Mouse (Mus musculus): ENCODE measurements around the gene Txlng. TPM values are rescaled to one million over a fixed set of nuclear protein-coding genes. Genes with fewer than 3 reads are reported as not detected.

Txlng gene
- total and polyA plus RNA-seq, 3 experiments: 24.3 to 115 (median 28.8) TPM

DNA sequence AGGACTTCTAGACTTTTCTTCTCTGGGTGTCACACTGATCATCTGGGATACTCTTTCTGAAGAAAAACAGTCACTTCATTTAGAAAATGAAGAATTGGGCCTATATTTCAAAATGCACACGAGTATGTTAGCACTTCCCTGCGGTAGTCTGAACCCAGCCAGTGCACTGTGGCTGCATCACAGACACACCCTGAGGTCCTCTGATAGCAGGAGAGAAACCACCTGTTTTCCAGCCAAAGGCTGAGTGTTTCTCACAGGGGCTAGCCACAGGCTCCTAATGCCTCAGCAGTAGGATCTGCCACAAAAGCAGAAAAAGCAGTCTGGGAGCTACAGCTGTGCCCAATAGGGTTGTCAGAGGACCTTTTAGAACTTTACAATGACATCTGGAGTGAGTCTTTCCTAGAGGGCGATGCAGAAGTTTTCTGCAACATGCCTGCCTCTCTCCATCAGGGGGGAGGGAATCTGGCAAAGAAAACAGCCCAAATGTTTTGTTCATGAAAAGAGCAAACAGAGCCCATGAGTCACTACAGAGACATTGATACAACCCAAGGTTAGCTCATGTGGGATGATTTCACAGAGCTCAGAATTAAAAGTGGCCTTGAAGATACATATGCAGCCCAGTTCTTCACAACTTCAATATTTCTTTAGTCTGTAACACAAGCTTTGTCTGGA lies 39.2 kb upstream of the Txlng start:
- no peak for DNase-seq (ENCODE audit: low read depth, low spot score)
- H3K27ac ChIP-seq (ENCODE audit: control insufficient read depth, low read depth, low read length): no peak overlapping the region
- H3K9me3 ChIP-seq (replicated peaks; ENCODE audit: insufficient read depth, low read length): no peaks in the 10 kb centered on the region
- H3K4me3 ChIP-seq (ENCODE audit: control insufficient read depth in 1 of 2, insufficient read depth in 1 of 2, low read depth in 2 of 2, low read length in 2 of 2): no peak overlapping the region
- no peaks in the 10 kb centered on the region for H3K79me2 ChIP-seq (ENCODE audit: control insufficient read depth, insufficient read depth, low read length, poor library complexity)
- no peaks in the 10 kb centered on the region for H3K27me3 ChIP-seq (ENCODE audit: control insufficient read depth in 1 of 2, insufficient read depth in 2 of 2, low read length in 2 of 2)
- peaks cover 0 to 13% of the 10 kb centered on the region in 2 experiments; a peak in 2 of 4 replicates for H3K36me3 ChIP-seq (ENCODE audit: control insufficient read depth in 1 of 2, insufficient read depth in 2 of 2, low read length in 2 of 2)
- TF ChIP-seq CHD1 (IDR thresholded peaks at IDR 0.05; ENCODE audit: low read depth, low read length) (no peak), MAX (IDR thresholded peaks at IDR 0.05; ENCODE audit: low read length) (no peak), JUND (IDR thresholded peaks at IDR 0.05; ENCODE audit: low read depth, low read length) (no peak), HCFC1 (IDR thresholded peaks at IDR 0.05; ENCODE audit: low read depth, low read length) (no peak), MYB (IDR thresholded peaks at IDR 0.05; ENCODE audit: low read depth, low read length) (no peak), GATA1 (IDR thresholded peaks at IDR 0.05; ENCODE audit: low read depth, low read length) (no peak), BHLHE40 (IDR thresholded peaks at IDR 0.05; ENCODE audit: borderline replicate concordance, low read depth, low read length) (no peak), KAT2A (conservative IDR thresholded peaks at IDR 0.05; ENCODE audit: low read depth, low read length) (no peak), NRF1 (IDR thresholded peaks at IDR 0.05; ENCODE audit: insufficient read depth, low read depth, low read length, poor library complexity, severe bottlenecking) (no peak), SMC3 (IDR thresholded peaks at IDR 0.05; ENCODE audit: low read depth, low read length) (no peak), MAZ (IDR thresholded peaks at IDR 0.05; ENCODE audit: low read depth, low read length) (no peak), TCF12 (IDR thresholded peaks at IDR 0.05; ENCODE audit: low read depth, low read length) (no peak), MXI1 (IDR thresholded peaks at IDR 0.05; ENCODE audit: low read depth, low read length) (no peak), USF1 (IDR thresholded peaks at IDR 0.05; ENCODE audit: low read depth, low read length) (no peak), MYC (IDR thresholded peaks at IDR 0.05; ENCODE audit: low read depth, low read length) (no peak), MAFK (IDR thresholded peaks at IDR 0.05; ENCODE audit: borderline replicate concordance, low read depth, low read length) (no peak)
- no peaks in the 10 kb centered on the region; a peak in 1 of 4 replicates for H3K4me1 ChIP-seq (ENCODE audit: control insufficient read depth in 1 of 2, insufficient read depth in 2 of 2, low read length in 2 of 2)
- H3K9ac ChIP-seq (ENCODE audit: control insufficient read depth, low read depth, low read length, poor library complexity, severe bottlenecking): no peak overlapping the region

DNA sequence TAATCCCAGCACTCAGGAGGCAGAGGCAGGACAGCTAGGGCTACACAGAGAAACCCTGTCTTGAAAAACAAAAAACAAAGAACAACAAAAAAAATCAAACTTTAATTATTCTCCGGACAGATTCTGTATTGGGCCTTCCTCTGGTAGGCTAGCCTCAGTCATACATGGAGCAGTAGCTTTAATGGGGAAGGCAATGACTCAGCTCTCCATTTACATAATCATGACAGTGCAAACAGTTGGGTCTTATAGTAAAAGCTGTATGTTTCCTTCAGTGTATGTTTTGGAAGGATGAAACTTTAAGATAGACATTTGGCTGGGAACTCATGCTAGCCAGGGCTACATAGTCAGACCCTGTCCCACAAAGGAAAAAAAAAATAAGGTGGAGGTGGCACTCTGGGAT lies 19.4 kb upstream of the Txlng start:
- no peaks in the 10 kb centered on the region for H3K79me2 ChIP-seq (ENCODE audit: control insufficient read depth, insufficient read depth, low read length, poor library complexity)
- H3K9ac ChIP-seq (ENCODE audit: control insufficient read depth, low read depth, low read length, poor library complexity, severe bottlenecking): no peak overlapping the region
- peak; percentile 51 for DNase-seq (ENCODE audit: low read depth, low spot score)
- no peaks in the 10 kb centered on the region; a peak in 1 of 4 replicates for H3K4me1 ChIP-seq (ENCODE audit: control insufficient read depth in 1 of 2, insufficient read depth in 2 of 2, low read length in 2 of 2)
- H3K4me3 ChIP-seq (ENCODE audit: control insufficient read depth in 1 of 2, insufficient read depth in 1 of 2, low read depth in 2 of 2, low read length in 2 of 2): no peak overlapping the region
- TF ChIP-seq ZMIZ1 (IDR thresholded peaks at IDR 0.05; ENCODE audit: low read depth, low read length): no peak
- TF ChIP-seq E2F4 (IDR thresholded peaks at IDR 0.05; ENCODE audit: borderline replicate concordance, low read depth, low read length): no peak
- TF ChIP-seq POLR2AphosphoS2 (IDR thresholded peaks at IDR 0.05; ENCODE audit: low read length): no peak
- no peak for TF ChIP-seq CHD1 (IDR thresholded peaks at IDR 0.05; ENCODE audit: low read depth, low read length)
- TF ChIP-seq CTCF (IDR thresholded peaks at IDR 0.05 in 2 of 3, conservative IDR thresholded peaks at IDR 0.05 in 1 of 3; ENCODE audit: control insufficient read depth in 1 of 3, insufficient read depth in 1 of 3, low read depth in 2 of 3, low read length in 3 of 3, poor library complexity in 1 of 3, severe bottlenecking in 1 of 3): no peak
- no peak for TF ChIP-seq NELFE (IDR thresholded peaks at IDR 0.05; ENCODE audit: low read depth, low read length)
- TF ChIP-seq ZKSCAN1 (IDR thresholded peaks at IDR 0.05; ENCODE audit: low read depth, low read length): no peak
- no peak for TF ChIP-seq GABPA (IDR thresholded peaks at IDR 0.05; ENCODE audit: low read depth, low read length)
- TF ChIP-seq TAL1 (IDR thresholded peaks at IDR 0.05; ENCODE audit: low read length): no peak
- TF ChIP-seq TBP (IDR thresholded peaks at IDR 0.05; ENCODE audit: low read depth, low read length): no peak
- TF ChIP-seq ETS1 (IDR thresholded peaks at IDR 0.05; ENCODE audit: low read depth, low read length): no peak
- TF ChIP-seq GATA1 (IDR thresholded peaks at IDR 0.05; ENCODE audit: low read depth, low read length): no peak
- TF ChIP-seq SMC3 (IDR thresholded peaks at IDR 0.05; ENCODE audit: low read depth, low read length): no peak
- H3K27me3 ChIP-seq (ENCODE audit: control insufficient read depth in 1 of 2, insufficient read depth in 2 of 2, low read length in 2 of 2): no peaks in the 10 kb centered on the region
- no peak overlapping the region for H3K27ac ChIP-seq (ENCODE audit: control insufficient read depth, low read depth, low read length)
- H3K9me3 ChIP-seq (replicated peaks; ENCODE audit: insufficient read depth, low read length): no peaks in the 10 kb centered on the region
- H3K36me3 ChIP-seq (ENCODE audit: control insufficient read depth in 1 of 2, insufficient read depth in 2 of 2, low read length in 2 of 2): no peaks in the 10 kb centered on the region; a peak in 1 of 4 replicates
